Mouse (Mus musculus): ENCODE results near the gene Gm49425. TPM values are rescaled to one million over a fixed set of nuclear protein-coding genes. Genes with fewer than 3 reads are reported as not detected.

Gene Gm49425
- polyA plus RNA-seq, 1 experiment from 2014 or later = not detected

DNA sequence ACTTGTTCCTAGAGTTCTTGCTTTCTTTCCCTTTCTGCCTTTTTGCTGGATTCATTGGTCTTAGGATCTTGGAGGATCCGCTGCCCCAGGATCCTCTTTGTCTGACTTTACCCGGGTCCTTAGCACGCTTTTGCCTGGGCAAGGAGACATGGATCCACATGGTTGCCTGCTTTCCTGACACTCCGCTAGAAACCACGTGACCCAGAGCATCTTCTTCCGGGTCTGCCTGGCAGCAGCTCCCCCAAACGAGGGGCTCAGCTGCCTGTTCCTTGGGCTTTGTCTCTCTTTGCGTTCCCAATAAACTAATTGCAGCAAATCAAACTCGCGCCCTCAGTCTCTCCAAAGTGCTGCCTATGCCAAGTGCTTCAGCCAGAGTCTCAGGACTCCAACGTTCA is 37.4 kb downstream of the Gm49425 start:
- H3K4me1 ChIP-seq (ENCODE audit: control insufficient read depth, insufficient read depth, low read length) = peaks cover 7% of the 10 kb centered on the region; the same call in 1 of the 2 replicates
- peak; percentile 66 for DNase-seq (ENCODE audit: low spot score)
- H3K27me3 ChIP-seq (replicated peaks; ENCODE audit: control insufficient read depth, insufficient read depth, low read length) = 0 out of 2 replicates have a peak, but pooled peaks cover 2% of the 10 kb centered on the region
- no peaks in the 10 kb centered on the region for H3K9me3 ChIP-seq (replicated peaks; ENCODE audit: control insufficient read depth, low read length)
- H3K4me2 ChIP-seq (ENCODE audit: low read length) = peak overlapping the region; percentile 61
- ATAC-seq = peak; percentile 74
- H3K4me3 ChIP-seq (ENCODE audit: low read depth, low read length) = peak overlapping the region; percentile 24
- WGBS = 27% methylated on average over 11 of the region's 11 CpGs
- no peaks in the 10 kb centered on the region for H3K36me3 ChIP-seq (ENCODE audit: control insufficient read depth, insufficient read depth, low read length)
- no peak overlapping the region for H3K27ac ChIP-seq (ENCODE audit: low read depth, low read length)
- peak overlapping the region; percentile 22 for H3K9ac ChIP-seq (ENCODE audit: low read length)

GRCm38 (mm10) chr15:101479007-101479665 is 37.9 kb downstream of the Gm49425 start:
- Histone ChIP-seq H3K9ac (ENCODE audit: low read length) (peak overlapping the region; percentile 22), H3K36me3 (ENCODE audit: control insufficient read depth, insufficient read depth, low read length) (no peaks in the 10 kb centered on the region), H3K4me2 (ENCODE audit: low read length) (peak overlapping the region; percentile 61), H3K4me3 (ENCODE audit: low read depth, low read length) (peak overlapping the region; percentile 24), H3K4me1 (ENCODE audit: control insufficient read depth, insufficient read depth, low read length) (peaks cover 7% of the 10 kb centered on the region; the same call in 1 of the 2 replicates), H3K9me3 (replicated peaks; ENCODE audit: control insufficient read depth, low read length) (no peaks in the 10 kb centered on the region), H3K27me3 (replicated peaks; ENCODE audit: control insufficient read depth, insufficient read depth, low read length) (0 out of 2 replicates have a peak, but pooled peaks cover 2% of the 10 kb centered on the region), H3K27ac (ENCODE audit: low read depth, low read length) (no peak overlapping the region)
- peak; percentile 59 for DNase-seq (ENCODE audit: low spot score)
- WGBS = 9% methylated on average over 31 of the region's 31 CpGs
- ATAC-seq = peak; percentile 46

- Histone ChIP-seq H3K4me2 (ENCODE audit: low read length) (no peak within 1 kb of the TSS), H3K9me3 (replicated peaks; ENCODE audit: control insufficient read depth, low read length) (no peaks in the 10 kb centered on the region), H3K4me3 (ENCODE audit: low read depth, low read length) (no peak within 1 kb of the TSS), H3K36me3 (ENCODE audit: control insufficient read depth, insufficient read depth, low read length) (no peaks in the 10 kb centered on the region), H3K27ac (ENCODE audit: low read depth, low read length) (no peak within 1 kb of the TSS), H3K9ac (ENCODE audit: low read length) (no peak within 1 kb of the TSS), H3K27me3 (replicated peaks; ENCODE audit: control insufficient read depth, insufficient read depth, low read length) (no peaks in the 10 kb centered on the region), H3K4me1 (ENCODE audit: control insufficient read depth, insufficient read depth, low read length) (no peaks in the 10 kb centered on the region)
- 36% methylated on average over 10 of the region's 10 CpGs for WGBS
- no peak for DNase-seq (ENCODE audit: low spot score)
- no peak for ATAC-seq
Observed at GRCm38 (mm10) chr15:101472952-101473528, 44.0 kb downstream of the Gm49425 start, which contains the start of gene Krt86. Gene Krt86, plus strand, starts transcription at chr15:101473478.

- H3K9me3 ChIP-seq (replicated peaks; ENCODE audit: control insufficient read depth, low read length) = no peaks in the 10 kb centered on the region
- no peak overlapping the region for H3K4me2 ChIP-seq (ENCODE audit: low read length)
- no peak overlapping the region for H3K9ac ChIP-seq (ENCODE audit: low read length)
- no peak overlapping the region for H3K27ac ChIP-seq (ENCODE audit: low read depth, low read length)
- no peaks in the 10 kb centered on the region for H3K27me3 ChIP-seq (replicated peaks; ENCODE audit: control insufficient read depth, insufficient read depth, low read length)
- no peak for ATAC-seq
- no peak overlapping the region for H3K4me3 ChIP-seq (ENCODE audit: low read depth, low read length)
- DNase-seq (ENCODE audit: low spot score) = no peak
- no peaks in the 10 kb centered on the region for H3K36me3 ChIP-seq (ENCODE audit: control insufficient read depth, insufficient read depth, low read length)
- 86% methylated on average over 4 of the region's 4 CpGs for WGBS
- no peaks in the 10 kb centered on the region for H3K4me1 ChIP-seq (ENCODE audit: control insufficient read depth, insufficient read depth, low read length)
Observed at GRCm38 (mm10) chr15:101469093-101469492, 48.0 kb downstream of the Gm49425 start.

Small RNA genes within 50 kb of the gene (microRNA-seq; reads per million reads assigned to microRNA genes)
- gene Gm44393 = not detected

Other genes with a start within 250 kb of the Gm49425 start
- gene Atg101, start 233.0 kb downstream of the Gm49425 start, polyA plus RNA-seq (2014; fragmentation: Nextera tagmentation; extraction: Ambion mirVana) = 82.3 and 83.1 TPM in 2 replicates
- gene 6030408B16Rik, start 224.0 kb downstream of the Gm49425 start, polyA plus RNA-seq (2014; fragmentation: Nextera tagmentation; extraction: Ambion mirVana) = 0.25 TPM in 2 replicates
- not detected in 2 replicates for gene Krt80, start 147.1 kb downstream of the Gm49425 start, polyA plus RNA-seq (2014; fragmentation: Nextera tagmentation; extraction: Ambion mirVana)
- 0.66 and 0.75 TPM in 2 replicates for gene Krt7, start 106.2 kb downstream of the Gm49425 start, polyA plus RNA-seq (2014; fragmentation: Nextera tagmentation; extraction: Ambion mirVana)
- 0.12 TPM in 1 of 2 replicates, not detected in the other for gene Krt87, start 78.5 kb downstream of the Gm49425 start, polyA plus RNA-seq (2014; fragmentation: Nextera tagmentation; extraction: Ambion mirVana)
- gene Krt88, start 69.5 kb downstream of the Gm49425 start, polyA plus RNA-seq (2014; fragmentation: Nextera tagmentation; extraction: Ambion mirVana) = not detected in 2 replicates
- not detected in 2 replicates for gene Krt81, start 53.5 kb downstream of the Gm49425 start, polyA plus RNA-seq (2014; fragmentation: Nextera tagmentation; extraction: Ambion mirVana)
- gene Krt86, start 43.8 kb downstream of the Gm49425 start, polyA plus RNA-seq (2014; fragmentation: Nextera tagmentation; extraction: Ambion mirVana) = not detected in 2 replicates
- gene Krt83, start 25.7 kb downstream of the Gm49425 start, polyA plus RNA-seq (2014; fragmentation: Nextera tagmentation; extraction: Ambion mirVana) = not detected in 2 replicates
- gene Krt84, start 15.6 kb upstream of the Gm49425 start, polyA plus RNA-seq (2014; fragmentation: Nextera tagmentation; extraction: Ambion mirVana) = not detected in 2 replicates
- gene Krt82, start 33.4 kb upstream of the Gm49425 start, polyA plus RNA-seq (2014; fragmentation: Nextera tagmentation; extraction: Ambion mirVana) = not detected in 2 replicates
- 0.09 and 0.10 TPM in 2 replicates for gene Krt90, start 45.7 kb upstream of the Gm49425 start, polyA plus RNA-seq (2014; fragmentation: Nextera tagmentation; extraction: Ambion mirVana)
- 0.06 TPM in 1 of 2 replicates, not detected in the other for gene Krt75, start 56.6 kb upstream of the Gm49425 start, polyA plus RNA-seq (2014; fragmentation: Nextera tagmentation; extraction: Ambion mirVana)
- gene Gm5414, start 110.9 kb upstream of the Gm49425 start, polyA plus RNA-seq (2014; fragmentation: Nextera tagmentation; extraction: Ambion mirVana) = not detected in 2 replicates
- gene Gm5478, start 130.1 kb upstream of the Gm49425 start, polyA plus RNA-seq (2014; fragmentation: Nextera tagmentation; extraction: Ambion mirVana) = not detected in 2 replicates
- not detected in 2 replicates for gene Krt6b, start 163.0 kb upstream of the Gm49425 start, polyA plus RNA-seq (2014; fragmentation: Nextera tagmentation; extraction: Ambion mirVana)
- gene Krt6a, start 177.0 kb upstream of the Gm49425 start, polyA plus RNA-seq (2014; fragmentation: Nextera tagmentation; extraction: Ambion mirVana) = not detected in 2 replicates
- not detected in 2 replicates for gene Krt5, start 195.6 kb upstream of the Gm49425 start, polyA plus RNA-seq (2014; fragmentation: Nextera tagmentation; extraction: Ambion mirVana)
- not detected in 2 replicates for gene Krt71, start 225.8 kb upstream of the Gm49425 start, polyA plus RNA-seq (2014; fragmentation: Nextera tagmentation; extraction: Ambion mirVana)

All from forebrain, embryonic 14.5 days (tissue).